Mouse (Mus musculus) MEL (cell line): Measurements from ENCODE around the gene Dusp14. TPM values are rescaled to one million over a fixed set of nuclear protein-coding genes. Genes with fewer than 3 reads are reported as not detected.

Source experiments
- DNase-seq: peaks from one replicate; pipeline ENCODE4 v3.0.0; 2011; ENCODE audit warnings: low read depth, low spot score
- H3K27ac ChIP-seq: 2 replicates; pipeline ENCODE4 v1.5.1; 2012; ENCODE audit warnings: low read depth, mild to moderate bottlenecking, control low read depth, low read length, moderate library complexity; ENCODE audit not compliant: control insufficient read depth
- H3K27me3 ChIP-seq, 2 experiments: fragments of 150-350 bp in 1 of 2; sonication (generic) in 1 of 2; 2 replicates each; pipeline ENCODE4 v1.6.1; 2012; ENCODE audit warnings: low read length in 2 of 2, mild to moderate bottlenecking in 2 of 2, improper control_type of control experiment in 1 of 2, moderate library complexity in 1 of 2; ENCODE audit not compliant: insufficient read depth in 2 of 2, control insufficient read depth in 1 of 2
- H3K36me3 ChIP-seq, 2 experiments: 2 replicates each; pipeline ENCODE4 v1.6.1; 2012 to 2014; ENCODE audit warnings: low read length in 2 of 2, improper control_type of control experiment in 1 of 2, inconsistent platforms in 1 of 2, mild to moderate bottlenecking in 1 of 2; ENCODE audit not compliant: insufficient read depth in 2 of 2, control insufficient read depth in 1 of 2
- H3K4me1 ChIP-seq, 2 experiments: fragments of 150-350 bp in 1 of 2; sonication (generic) in 1 of 2; 2 replicates each; pipeline ENCODE4 v1.6.1; 2012; ENCODE audit warnings: low read length in 2 of 2, improper control_type of control experiment in 1 of 2, mild to moderate bottlenecking in 1 of 2; ENCODE audit not compliant: insufficient read depth in 2 of 2, control insufficient read depth in 1 of 2
- H3K4me3 ChIP-seq, 2 experiments: fragments of 150-350 bp in 1 of 2; sonication (generic) in 1 of 2; 2 replicates each; pipeline ENCODE4 v1.5.1; 2012; ENCODE audit warnings: low read depth in 2 of 2, low read length in 2 of 2, mild to moderate bottlenecking in 2 of 2, moderate library complexity in 2 of 2, control low read depth in 1 of 2, improper control_type of control experiment in 1 of 2; ENCODE audit not compliant: control insufficient read depth in 1 of 2, insufficient read depth in 1 of 2
- H3K79me2 ChIP-seq: 2 replicates; pipeline ENCODE4 v1.6.1; 2012; ENCODE audit warnings: mild to moderate bottlenecking, low read length, moderate library complexity; ENCODE audit not compliant: control insufficient read depth, poor library complexity, insufficient read depth
- H3K9ac ChIP-seq: 2 replicates; pipeline ENCODE4 v1.6.1; 2012; ENCODE audit warnings: low read depth, mild to moderate bottlenecking, control low read depth, low read length, moderate library complexity; ENCODE audit not compliant: control insufficient read depth, poor library complexity, severe bottlenecking
- H3K9me3 ChIP-seq: fragments of 150-350 bp; sonication (generic); replicated peaks from 2 replicates; pipeline ENCODE4 v1.6.1; 2012; ENCODE audit warnings: mild to moderate bottlenecking, low read length, improper control_type of control experiment, moderate library complexity; ENCODE audit not compliant: insufficient read depth
- CHD1 ChIP-seq: IDR thresholded peaks from 2 replicates; pipeline ENCODE4 v1.6.1; 2012; ENCODE audit warnings: low read depth, mild to moderate bottlenecking, inconsistent platforms, low read length, improper control_type of control experiment
- CHD2 ChIP-seq: IDR thresholded peaks from 2 replicates; pipeline ENCODE4 v1.6.1; 2011; ENCODE audit warnings: low read length, improper control_type of control experiment
- CTCF ChIP-seq, 3 experiments: IDR thresholded peaks in 2 of 3; conservative IDR thresholded peaks in 1 of 3; 2 replicates each; pipeline ENCODE4 v1.5.1; 2011 to 2012; ENCODE audit warnings: low read length in 3 of 3, low read depth in 2 of 3, mild to moderate bottlenecking in 2 of 3, improper control_type of control experiment in 1 of 3, inconsistent platforms in 1 of 3, mixed read lengths in 1 of 3, moderate library complexity in 1 of 3; ENCODE audit not compliant: control insufficient read depth in 1 of 3, insufficient read depth in 1 of 3, poor library complexity in 1 of 3, severe bottlenecking in 1 of 3
- ELF1 ChIP-seq: IDR thresholded peaks from 2 replicates; pipeline ENCODE4 v1.6.1; 2014; ENCODE audit warnings: low read depth, mild to moderate bottlenecking, inconsistent platforms, low read length, improper control_type of control experiment, moderate library complexity
- EP300 ChIP-seq, 2 experiments: IDR thresholded peaks; 2 replicates each; pipeline ENCODE4 v1.6.1; 2011; ENCODE audit warnings: improper control_type of control experiment in 2 of 2, low read length in 2 of 2, low read depth in 1 of 2, mild to moderate bottlenecking in 1 of 2
- ETS1 ChIP-seq: IDR thresholded peaks from 2 replicates; pipeline ENCODE4 v1.6.1; 2012; ENCODE audit warnings: low read depth, mild to moderate bottlenecking, inconsistent platforms, low read length, improper control_type of control experiment, moderate library complexity
- HCFC1 ChIP-seq: IDR thresholded peaks from 2 replicates; pipeline ENCODE4 v1.6.1; 2012; ENCODE audit warnings: low read depth, mild to moderate bottlenecking, inconsistent platforms, low read length, improper control_type of control experiment, moderate library complexity
- JUND ChIP-seq: IDR thresholded peaks from 2 replicates; pipeline ENCODE4 v1.6.1; 2011; ENCODE audit warnings: low read depth, mild to moderate bottlenecking, improper control_type of control experiment, low read length
- KAT2A ChIP-seq: conservative IDR thresholded peaks from 2 replicates; pipeline ENCODE4 v1.6.1; 2012; ENCODE audit warnings: low read depth, low read length, improper control_type of control experiment, inconsistent platforms
- MAX ChIP-seq: IDR thresholded peaks from 2 replicates; pipeline ENCODE4 v1.6.1; 2011; ENCODE audit warnings: low read length, improper control_type of control experiment
- MAZ ChIP-seq: IDR thresholded peaks from 2 replicates; pipeline ENCODE4 v1.6.1; 2012; ENCODE audit warnings: low read depth, mild to moderate bottlenecking, inconsistent platforms, low read length, improper control_type of control experiment
- MYB ChIP-seq: IDR thresholded peaks from 2 replicates; pipeline ENCODE4 v1.6.1; 2011; ENCODE audit warnings: mild to moderate bottlenecking, low read depth, low read length, improper control_type of control experiment
- POLR2A ChIP-seq, 2 experiments: IDR thresholded peaks; 2 replicates each; pipeline ENCODE4 v1.6.1; 2011 to 2012; ENCODE audit warnings: low read length in 2 of 2, mild to moderate bottlenecking in 2 of 2, control low read depth in 1 of 2, improper control_type of control experiment in 1 of 2, low read depth in 1 of 2, moderate library complexity in 1 of 2; ENCODE audit not compliant: control insufficient read depth in 1 of 2, insufficient read depth in 1 of 2, poor library complexity in 1 of 2
- POLR2AphosphoS2 ChIP-seq: IDR thresholded peaks from 2 replicates; pipeline ENCODE4 v1.6.1; 2011; ENCODE audit warnings: low read length, improper control_type of control experiment
- RAD21 ChIP-seq: IDR thresholded peaks from 2 replicates; pipeline ENCODE4 v1.6.1; 2011; ENCODE audit warnings: mild to moderate bottlenecking, low read depth, low read length, improper control_type of control experiment
- RCOR1 ChIP-seq: IDR thresholded peaks from 2 replicates; pipeline ENCODE4 v1.6.1; 2012; ENCODE audit warnings: low read depth, mild to moderate bottlenecking, inconsistent platforms, low read length, improper control_type of control experiment
- SIN3A ChIP-seq: IDR thresholded peaks from 2 replicates; pipeline ENCODE4 v1.6.1; 2012; ENCODE audit warnings: low read length, improper control_type of control experiment, inconsistent platforms
- SMC3 ChIP-seq: IDR thresholded peaks from 2 replicates; pipeline ENCODE4 v1.6.1; 2011; ENCODE audit warnings: low read depth, low read length, improper control_type of control experiment
- TBP ChIP-seq: IDR thresholded peaks from 2 replicates; pipeline ENCODE4 v1.8.0; 2011; ENCODE audit warnings: low read depth, low read length, improper control_type of control experiment
- UBTF ChIP-seq: IDR thresholded peaks from 2 replicates; pipeline ENCODE4 v1.6.1; 2012; ENCODE audit warnings: low read depth, mild to moderate bottlenecking, inconsistent platforms, low read length, improper control_type of control experiment, moderate library complexity, borderline replicate concordance; ENCODE audit not compliant: insufficient read depth
- USF1 ChIP-seq: IDR thresholded peaks from 2 replicates; pipeline ENCODE4 v1.6.1; 2014; ENCODE audit warnings: low read depth, mild to moderate bottlenecking, inconsistent platforms, low read length, improper control_type of control experiment, moderate library complexity
- ZC3H11A ChIP-seq: IDR thresholded peaks from 2 replicates; pipeline ENCODE4 v1.6.1; 2012; ENCODE audit warnings: low read depth, mild to moderate bottlenecking, inconsistent platforms, low read length, improper control_type of control experiment
- polyA plus RNA-seq, 2 experiments: library from polyadenylated mRNA; stranded (reverse) in 1 of 2; unstranded in 1 of 2; fragments of >175 nt in 1 of 2; fragments of >200 nt in 1 of 2; gene quantifications; 2 replicates each; pipeline versions ENCODE4 v1.2.1 to v1.2.4; 2012; ENCODE audit warnings: low replicate concordance in 2 of 2, low read depth in 1 of 2; ENCODE audit not compliant: insufficient read length in 2 of 2, insufficient read depth in 1 of 2, missing spikeins in 1 of 2
- total RNA-seq: library from RNA; depleted of rRNA; stranded (reverse); fragments of 300-350 nt; gene quantifications from 2 replicates; pipeline ENCODE4 v1.2.3, GENCODE M21; 2012

Gene Dusp14
- total and polyA plus RNA-seq, 3 experiments, result 7.9 to 9.7 TPM; not detected in 1

DNA sequence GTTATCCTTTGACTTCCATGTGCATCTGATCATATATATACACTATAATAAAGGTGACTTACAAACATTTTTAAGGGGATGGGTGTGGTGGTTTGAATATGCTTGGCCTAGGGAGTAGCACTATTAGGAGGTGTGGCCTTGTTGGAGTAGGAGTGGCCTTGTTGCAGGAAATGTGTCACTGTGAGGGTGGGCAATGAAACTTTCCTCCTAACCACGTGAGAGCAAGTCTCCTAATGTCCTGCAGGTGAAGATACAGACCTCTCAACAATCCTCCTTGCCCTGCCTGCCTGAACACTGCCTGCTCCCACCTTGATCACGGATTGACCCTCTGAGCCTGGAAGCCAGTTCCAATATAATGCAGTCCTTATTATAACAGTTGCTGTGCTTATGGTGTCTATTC, 38.1 kb upstream of the Dusp14 start:
- Histone ChIP-seq H3K9me3 (no peaks in the 10 kb centered on the region), H3K9ac (no peak overlapping the region), H3K36me3 (peaks cover 0 to 26% of the 10 kb centered on the region in 2 experiments; a peak in 2 of 4 replicates), H3K27ac (no peak overlapping the region), H3K4me3 (no peak overlapping the region), H3K79me2 (no peaks in the 10 kb centered on the region), H3K4me1 (no peaks in the 10 kb centered on the region), H3K27me3 (no peaks in the 10 kb centered on the region)
- DNase-seq, result no peak
- no peak for TF ChIP-seq USF1
- TF ChIP-seq POLR2A (IDR thresholded peaks at IDR 0.05; ENCODE audit: control insufficient read depth in 1 of 2, insufficient read depth in 1 of 2, low read depth in 1 of 2, low read length in 2 of 2, poor library complexity in 1 of 2), result no peak
- TF ChIP-seq KAT2A, result no peak
- TF ChIP-seq MAX, result no peak
- no peak for TF ChIP-seq CHD2
- no peak for TF ChIP-seq POLR2AphosphoS2
- no peak for TF ChIP-seq UBTF
- no peak for TF ChIP-seq RAD21
- no peak for TF ChIP-seq MAZ
- TF ChIP-seq SIN3A, result no peak
- no peak for TF ChIP-seq MYB
- TF ChIP-seq HCFC1, result no peak
- TF ChIP-seq JUND, result no peak
- no peak for TF ChIP-seq ETS1
- no peak for TF ChIP-seq RCOR1
- TF ChIP-seq ELF1, result no peak

DNA sequence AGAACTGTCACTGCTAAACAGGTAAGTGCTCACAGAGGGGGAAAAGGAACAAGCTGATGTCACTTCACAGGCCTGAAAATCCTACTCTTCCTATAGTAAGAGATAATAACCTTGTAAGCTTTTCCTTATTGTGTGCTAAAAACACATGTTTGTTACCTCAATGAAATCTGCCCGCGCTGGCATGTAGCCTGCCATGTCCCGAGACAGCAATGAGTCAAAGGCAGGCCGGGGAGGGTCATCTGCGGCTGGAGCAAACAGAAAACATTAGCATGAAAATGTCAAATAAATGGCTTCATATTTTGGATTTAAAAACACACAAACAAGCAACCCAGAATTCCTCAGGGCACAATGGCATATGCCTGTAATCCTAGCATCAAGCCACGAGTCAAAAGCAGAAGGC, 35.0 kb upstream of the Dusp14 start:
- no peaks in the 10 kb centered on the region for H3K79me2 ChIP-seq
- TF ChIP-seq SMC3, result no peak
- no peak for TF ChIP-seq POLR2A (IDR thresholded peaks at IDR 0.05; ENCODE audit: control insufficient read depth in 1 of 2, insufficient read depth in 1 of 2, low read depth in 1 of 2, low read length in 2 of 2, poor library complexity in 1 of 2)
- no peak for TF ChIP-seq SIN3A
- no peak for TF ChIP-seq EP300 (IDR thresholded peaks at IDR 0.05; ENCODE audit: low read depth in 1 of 2, low read length in 2 of 2)
- no peak for TF ChIP-seq TBP
- no peak for TF ChIP-seq ZC3H11A
- TF ChIP-seq MAX, result no peak
- no peak for TF ChIP-seq CTCF (IDR thresholded peaks at IDR 0.05 in 2 of 3, conservative IDR thresholded peaks at IDR 0.05 in 1 of 3; ENCODE audit: control insufficient read depth in 1 of 3, insufficient read depth in 1 of 3, low read depth in 2 of 3, low read length in 3 of 3, poor library complexity in 1 of 3, severe bottlenecking in 1 of 3)
- TF ChIP-seq CHD1, result no peak
- no peaks in the 10 kb centered on the region for H3K4me1 ChIP-seq
- peaks cover 0 to 24% of the 10 kb centered on the region in 2 experiments; a peak in 2 of 4 replicates for H3K36me3 ChIP-seq
- H3K27ac ChIP-seq, result no peak overlapping the region
- H3K4me3 ChIP-seq, result no peak overlapping the region
- no peaks in the 10 kb centered on the region for H3K27me3 ChIP-seq
- H3K9me3 ChIP-seq, result no peaks in the 10 kb centered on the region
- DNase-seq, result no peak
- H3K9ac ChIP-seq, result no peak overlapping the region
